Mouse (Mus musculus) CH12.LX (cell line): ENCODE measurements around the gene Lrrn3.

Experiments used
- BHLHE40 ChIP-seq: IDR thresholded peaks from 2 replicates; pipeline ENCODE4 v1.6.1; 2011; ENCODE audit warnings: mild to moderate bottlenecking, low read depth, low read length, improper control_type of control experiment
- CTCF ChIP-seq, 2 experiments: IDR thresholded peaks in 1 of 2; conservative IDR thresholded peaks in 1 of 2; 2 replicates each; pipeline ENCODE4 v1.5.1; 2011 to 2012; ENCODE audit warnings: low read depth in 2 of 2, low read length in 2 of 2, improper control_type of control experiment in 1 of 2, inconsistent platforms in 1 of 2, mild to moderate bottlenecking in 1 of 2, moderate library complexity in 1 of 2
- EP300 ChIP-seq: IDR thresholded peaks from 2 replicates; pipeline ENCODE4 v1.6.1; 2011; ENCODE audit warnings: low read length, improper control_type of control experiment
- IRF4 ChIP-seq: IDR thresholded peaks from 2 replicates; pipeline ENCODE4 v1.6.1; 2014; ENCODE audit warnings: low read depth, mild to moderate bottlenecking, inconsistent platforms, low read length, improper control_type of control experiment
- JUN ChIP-seq: IDR thresholded peaks from 2 replicates; pipeline ENCODE4 v1.6.1; 2011; ENCODE audit warnings: low read depth, mild to moderate bottlenecking, low read length, improper control_type of control experiment, moderate library complexity; ENCODE audit not compliant: insufficient read depth
- MAX ChIP-seq: IDR thresholded peaks from 2 replicates; pipeline ENCODE4 v1.6.1; 2011; ENCODE audit warnings: low read length, improper control_type of control experiment
- POLR2A ChIP-seq: IDR thresholded peaks from 2 replicates; pipeline ENCODE4 v1.6.1; 2011; ENCODE audit warnings: low read depth, mild to moderate bottlenecking, improper control_type of control experiment, low read length
- SIN3A ChIP-seq: IDR thresholded peaks from 2 replicates; pipeline ENCODE4 v1.6.1; 2012; ENCODE audit warnings: low read length, improper control_type of control experiment, inconsistent platforms
- SMC3 ChIP-seq: IDR thresholded peaks from 2 replicates; pipeline ENCODE4 v1.6.1; 2011; ENCODE audit warnings: low read depth, low read length, improper control_type of control experiment
- USF1 ChIP-seq: IDR thresholded peaks from 2 replicates; pipeline ENCODE4 v1.6.1; 2014; ENCODE audit warnings: low read depth, mild to moderate bottlenecking, inconsistent platforms, low read length, improper control_type of control experiment
- ZC3H11A ChIP-seq: IDR thresholded peaks from 2 replicates; pipeline ENCODE4 v1.6.1; 2012; ENCODE audit warnings: low read depth, mild to moderate bottlenecking, inconsistent platforms, low read length, improper control_type of control experiment
- ZNF384 ChIP-seq: IDR thresholded peaks from 2 replicates; pipeline ENCODE4 v1.6.1; 2012; ENCODE audit warnings: low read depth, low read length, improper control_type of control experiment, inconsistent platforms

- TF ChIP-seq CTCF (conservative IDR thresholded peaks at IDR 0.05 in 1 of 2, IDR thresholded peaks at IDR 0.05 in 1 of 2; ENCODE audit: low read depth in 2 of 2, low read length in 2 of 2) = no peak
- no peak for TF ChIP-seq SMC3
- TF ChIP-seq POLR2A = no peak
- no peak for TF ChIP-seq BHLHE40
- TF ChIP-seq USF1 = no peak
- no peak for TF ChIP-seq EP300
- no peak for TF ChIP-seq JUN
- TF ChIP-seq SIN3A = no peak
- no peak for TF ChIP-seq ZC3H11A
- no peak for TF ChIP-seq IRF4
- TF ChIP-seq ZNF384 = no peak
- no peak for TF ChIP-seq MAX
Observed at GRCm38 (mm10) chr12:41485512-41486215, 567 bp downstream of the Lrrn3 start.
